Mouse (Mus musculus) neural tube, embryonic 12.5 days (tissue): Measurements from ENCODE around the gene Col5a1. TPM values are rescaled to one million over a fixed set of nuclear protein-coding genes. Genes with fewer than 3 reads are reported as not detected.

ENCODE experiments used
- ATAC-seq: fragments of 200-750 bp; cut with Nextera tagmentation; 2 replicates; pipeline ENCODE4 v1.8.0; 2017; ENCODE audit warnings: low read depth, mild to moderate bottlenecking, moderate TSS enrichment, moderate library complexity; ENCODE audit not compliant: low FRiP score
- H3K27ac ChIP-seq: fragments of 300-500 bp; sonication (generic); 2 replicates; pipeline ENCODE4 v1.5.1; 2016
- H3K27me3 ChIP-seq: fragments of 300-500 bp; sonication (generic); replicated peaks from 2 replicates; pipeline ENCODE4 v1.6.1; 2016; ENCODE audit warnings: mild to moderate bottlenecking
- H3K36me3 ChIP-seq: fragments of 300-500 bp; sonication (generic); 2 replicates; pipeline ENCODE4 v1.6.1; 2016; ENCODE audit warnings: mild to moderate bottlenecking
- H3K4me1 ChIP-seq: fragments of 300-500 bp; sonication (generic); 2 replicates; pipeline ENCODE4 v1.6.1; 2016
- H3K4me2 ChIP-seq: fragments of 300-500 bp; sonication (generic); replicated peaks from 2 replicates; pipeline ENCODE4 v1.6.1; 2016; ENCODE audit warnings: mild to moderate bottlenecking
- H3K4me3 ChIP-seq: fragments of 300-500 bp; sonication (generic); 2 replicates; pipeline ENCODE4 v1.5.1; 2016
- H3K9ac ChIP-seq: fragments of 300-500 bp; sonication (generic); 2 replicates; pipeline ENCODE4 v1.6.1; 2016; ENCODE audit warnings: mild to moderate bottlenecking
- H3K9me3 ChIP-seq: fragments of 300-500 bp; sonication (generic); 2 replicates; pipeline ENCODE4 v1.6.1; 2016; ENCODE audit warnings: mild to moderate bottlenecking
- WGBS: fragments of 180-500 bp; shearing (Covaris S2); methylation state at CpG from one replicate; pipeline ENCODE4 v1.1.7; 2016; 5-methylcytosine and 5-hydroxymethylcytosine counted together
- polyA plus RNA-seq: library from polyadenylated mRNA; unstranded; fragments of >200 nt; fragmentation: Nextera tagmentation; extraction: Ambion mirVana; gene quantifications from 2 replicates; pipeline ENCODE4 v1.2.1, GENCODE M21; 2016

Col5a1 gene
- polyA plus RNA-seq, 1 experiment from 2014 or later, result 29.3 TPM

DNA sequence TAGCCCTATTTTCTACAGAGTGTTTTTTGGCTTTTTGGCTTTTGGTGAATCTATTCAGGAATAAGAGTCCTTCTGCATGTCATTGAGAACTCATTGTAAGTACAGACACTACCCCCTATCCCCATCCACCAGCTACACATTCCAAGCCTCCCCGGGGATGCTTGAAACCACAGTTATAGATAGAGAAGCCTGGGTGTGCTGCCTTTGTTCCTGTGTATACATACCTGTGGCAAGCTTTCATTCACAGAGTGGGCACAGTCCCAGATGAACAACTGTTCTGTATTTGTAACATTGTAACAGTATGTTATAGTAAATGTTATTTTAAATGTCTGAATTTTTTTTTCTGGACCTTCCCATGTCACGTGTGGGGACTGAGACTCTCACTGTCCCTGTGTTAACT is 19.2 kb downstream of the Col5a1 start:
- no peak overlapping the region for H3K4me3 ChIP-seq
- no peaks in the 10 kb centered on the region for H3K27me3 ChIP-seq
- H3K9me3 ChIP-seq, result no peaks in the 10 kb centered on the region
- ATAC-seq, result no peak
- H3K4me1 ChIP-seq, result peaks cover 4% of the 10 kb centered on the region; the same call in 1 of the 2 replicates
- H3K36me3 ChIP-seq, result no peaks in the 10 kb centered on the region
- H3K4me2 ChIP-seq, result no peak overlapping the region
- no peak overlapping the region for H3K27ac ChIP-seq
- no peak overlapping the region for H3K9ac ChIP-seq
- WGBS, result 80% methylated on average over 2 of the region's 2 CpGs

DNA sequence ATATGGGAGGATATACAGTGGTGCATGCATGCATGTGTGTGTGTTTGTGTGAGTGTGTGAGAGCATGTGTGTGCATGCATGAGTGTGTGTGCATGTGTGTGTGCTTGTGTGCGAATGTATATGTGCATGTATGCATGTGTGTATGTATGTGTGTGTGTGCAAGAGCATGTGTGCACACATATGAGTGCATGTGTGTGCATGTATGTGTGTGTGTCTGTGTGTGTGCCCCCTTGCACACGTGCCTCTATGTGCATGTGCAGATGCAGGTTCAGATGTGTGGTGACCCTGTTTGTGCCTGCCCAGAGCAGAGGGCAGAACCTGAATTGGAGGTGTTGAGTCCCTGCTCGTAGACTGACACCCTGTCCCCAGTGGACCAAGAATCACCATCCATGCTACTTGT is 24.3 kb downstream of the Col5a1 start:
- Histone ChIP-seq H3K27me3 (no peaks in the 10 kb centered on the region), H3K9ac (no peak overlapping the region), H3K27ac (no peak overlapping the region), H3K4me1 (no peaks in the 10 kb centered on the region), H3K4me2 (no peak overlapping the region), H3K9me3 (no peaks in the 10 kb centered on the region), H3K4me3 (no peak overlapping the region), H3K36me3 (no peaks in the 10 kb centered on the region)
- ATAC-seq, result no peak
- WGBS, result 87% methylated on average over 3 of the region's 3 CpGs

DNA sequence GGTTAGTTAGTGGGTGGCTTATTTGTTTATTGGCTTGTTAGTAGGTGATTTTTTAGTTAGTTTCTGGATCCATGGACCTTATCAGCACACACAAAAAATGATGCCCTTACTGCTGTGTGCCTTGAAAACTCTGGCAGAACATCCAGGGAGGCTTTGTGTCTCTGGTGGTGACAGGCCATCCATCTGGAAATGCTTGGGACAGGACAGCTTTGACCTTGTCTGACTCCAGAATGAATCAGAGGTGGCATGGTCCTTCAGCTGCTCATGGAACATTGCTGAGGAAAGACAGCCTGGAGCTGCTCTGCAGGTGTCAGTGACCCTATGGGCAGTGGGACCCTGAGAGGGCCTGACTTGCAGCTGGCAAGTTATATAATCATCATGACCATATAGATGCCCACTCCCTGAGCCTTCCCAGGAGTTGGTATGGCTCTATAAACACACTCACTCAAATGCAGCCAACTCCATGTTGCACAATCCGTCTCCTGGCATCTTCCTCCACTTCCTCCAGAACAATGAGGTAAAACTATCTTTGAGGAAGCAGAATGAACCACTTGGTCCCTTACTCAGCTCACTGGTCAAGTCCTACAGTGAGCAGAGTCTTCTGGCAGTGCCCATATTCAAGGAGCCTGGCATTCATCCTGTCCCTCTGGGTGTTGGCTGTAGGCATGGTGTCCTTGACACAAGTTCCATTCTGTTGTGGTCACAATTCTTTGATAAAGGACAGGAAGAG is 26.5 kb downstream of the Col5a1 start:
- ATAC-seq, result no peak
- Histone ChIP-seq H3K4me1 (0 out of 2 replicates have a peak, but pooled peaks cover 2% of the 10 kb centered on the region), H3K9me3 (no peaks in the 10 kb centered on the region), H3K27ac (no peak overlapping the region), H3K27me3 (no peaks in the 10 kb centered on the region), H3K4me3 (no peak overlapping the region), H3K4me2 (no peak overlapping the region), H3K9ac (no peak overlapping the region), H3K36me3 (no peaks in the 10 kb centered on the region)
- WGBS, result 79% methylated on average over 1 of the region's 1 CpGs

DNA sequence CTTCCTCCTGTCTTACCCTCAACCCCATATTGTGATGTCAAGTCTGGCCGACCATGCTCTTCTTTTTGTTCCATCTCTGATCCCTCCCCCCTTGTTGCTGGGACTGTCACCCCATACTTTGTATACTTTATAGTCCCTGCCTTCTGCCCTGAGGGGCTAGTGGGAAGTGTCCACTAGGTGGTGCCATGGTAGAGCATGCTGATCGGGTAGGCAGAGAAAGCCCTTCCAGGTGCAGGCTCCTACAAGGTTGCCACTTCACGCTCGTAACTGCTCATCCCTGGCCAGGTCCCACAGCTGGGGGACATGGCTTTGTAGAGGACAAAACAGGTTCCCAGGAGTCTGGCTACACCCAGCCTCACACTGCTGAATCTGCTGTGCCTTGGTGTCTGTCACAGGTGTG is 29.5 kb downstream of the Col5a1 start:
- WGBS, result 70% methylated on average over 4 of the region's 4 CpGs
- Histone ChIP-seq H3K27me3 (no peaks in the 10 kb centered on the region), H3K4me2 (no peak overlapping the region), H3K27ac (no peak overlapping the region), H3K36me3 (no peaks in the 10 kb centered on the region), H3K4me3 (no peak overlapping the region), H3K4me1 (0 out of 2 replicates have a peak, but pooled peaks cover 2% of the 10 kb centered on the region), H3K9me3 (no peaks in the 10 kb centered on the region), H3K9ac (no peak overlapping the region)
- ATAC-seq, result no peak

DNA sequence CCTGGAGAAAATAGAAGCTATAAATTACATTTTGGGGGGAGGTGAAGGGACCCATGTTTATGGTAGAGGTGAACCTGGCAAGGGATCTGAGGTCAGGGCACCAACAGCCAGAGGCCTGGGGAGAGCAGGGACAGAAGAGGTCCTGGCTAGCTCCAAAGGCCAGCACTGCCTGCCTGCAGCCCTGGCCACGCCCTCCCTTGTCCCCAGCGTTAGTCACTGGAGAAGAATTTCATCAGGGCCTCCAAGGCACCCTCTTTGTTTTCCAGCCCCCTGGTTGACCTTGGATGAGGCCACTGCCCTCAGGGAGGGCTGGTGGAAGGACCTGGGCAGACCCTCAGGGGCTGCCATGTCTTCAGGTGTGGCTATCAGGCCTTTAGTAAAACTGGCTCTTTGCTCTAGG is 30.1 kb downstream of the Col5a1 start:
- ATAC-seq, result no peak
- no peaks in the 10 kb centered on the region for H3K27me3 ChIP-seq
- H3K4me3 ChIP-seq, result no peak overlapping the region
- H3K9ac ChIP-seq, result no peak overlapping the region
- 36% methylated on average over 2 of the region's 2 CpGs for WGBS
- no peak overlapping the region for H3K4me2 ChIP-seq
- H3K9me3 ChIP-seq, result no peaks in the 10 kb centered on the region
- H3K36me3 ChIP-seq, result no peaks in the 10 kb centered on the region
- H3K27ac ChIP-seq, result no peak overlapping the region
- 0 out of 2 replicates have a peak, but pooled peaks cover 2% of the 10 kb centered on the region for H3K4me1 ChIP-seq

DNA sequence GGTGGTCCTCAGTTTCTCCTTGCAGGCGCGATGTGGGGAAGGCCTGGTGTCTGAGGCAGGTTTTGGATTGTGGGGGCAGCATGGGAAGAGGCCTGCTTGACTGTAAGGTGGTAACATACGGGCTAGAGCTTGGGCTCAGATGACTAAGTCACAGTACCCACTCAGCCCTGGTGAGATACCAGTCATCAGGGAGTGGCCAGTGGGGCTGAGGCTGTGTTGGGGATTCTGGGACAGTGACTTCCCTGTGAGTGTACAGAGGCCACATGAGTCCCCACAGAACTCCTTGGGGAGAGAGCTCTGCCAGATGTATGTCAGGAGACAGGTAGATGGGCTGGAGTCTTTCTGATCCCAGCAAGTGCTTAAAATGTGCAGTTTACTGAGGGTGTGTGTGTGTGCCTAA is 31.0 kb downstream of the Col5a1 start:
- Histone ChIP-seq H3K9me3 (no peaks in the 10 kb centered on the region), H3K27ac (no peak overlapping the region), H3K36me3 (no peaks in the 10 kb centered on the region), H3K4me2 (no peak overlapping the region), H3K4me3 (no peak overlapping the region), H3K9ac (no peak overlapping the region), H3K27me3 (no peaks in the 10 kb centered on the region), H3K4me1 (0 out of 2 replicates have a peak, but pooled peaks cover 2% of the 10 kb centered on the region)
- no peak for ATAC-seq
- WGBS, result 94% methylated on average over 3 of the region's 3 CpGs

DNA sequence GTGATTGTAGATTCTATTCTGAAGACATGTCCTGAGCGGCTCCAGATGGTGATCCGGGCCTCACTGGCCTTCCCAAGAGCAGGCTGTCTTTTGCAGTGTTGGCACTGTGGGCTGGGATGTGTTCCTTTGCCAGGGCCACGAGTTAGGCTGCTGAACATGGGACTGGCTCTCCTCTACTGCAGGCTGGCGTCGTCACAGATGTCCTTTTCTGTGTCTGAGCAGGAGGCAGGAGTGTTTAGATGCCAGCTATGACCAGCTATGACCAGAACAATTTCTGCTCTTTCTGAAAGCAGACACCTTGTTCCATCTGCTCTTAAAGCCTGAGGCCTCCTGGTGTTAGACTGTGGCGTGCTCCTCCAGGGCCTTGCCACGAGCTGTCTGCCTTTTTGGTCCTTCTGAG is 31.9 kb downstream of the Col5a1 start:
- Histone ChIP-seq H3K36me3 (no peaks in the 10 kb centered on the region), H3K4me2 (no peak overlapping the region), H3K27me3 (no peaks in the 10 kb centered on the region), H3K9me3 (no peaks in the 10 kb centered on the region), H3K9ac (no peak overlapping the region), H3K4me3 (no peak overlapping the region), H3K4me1 (0 out of 2 replicates have a peak, but pooled peaks cover 2% of the 10 kb centered on the region), H3K27ac (no peak overlapping the region)
- no peak for ATAC-seq
- 85% methylated on average over 7 of the region's 7 CpGs for WGBS

DNA sequence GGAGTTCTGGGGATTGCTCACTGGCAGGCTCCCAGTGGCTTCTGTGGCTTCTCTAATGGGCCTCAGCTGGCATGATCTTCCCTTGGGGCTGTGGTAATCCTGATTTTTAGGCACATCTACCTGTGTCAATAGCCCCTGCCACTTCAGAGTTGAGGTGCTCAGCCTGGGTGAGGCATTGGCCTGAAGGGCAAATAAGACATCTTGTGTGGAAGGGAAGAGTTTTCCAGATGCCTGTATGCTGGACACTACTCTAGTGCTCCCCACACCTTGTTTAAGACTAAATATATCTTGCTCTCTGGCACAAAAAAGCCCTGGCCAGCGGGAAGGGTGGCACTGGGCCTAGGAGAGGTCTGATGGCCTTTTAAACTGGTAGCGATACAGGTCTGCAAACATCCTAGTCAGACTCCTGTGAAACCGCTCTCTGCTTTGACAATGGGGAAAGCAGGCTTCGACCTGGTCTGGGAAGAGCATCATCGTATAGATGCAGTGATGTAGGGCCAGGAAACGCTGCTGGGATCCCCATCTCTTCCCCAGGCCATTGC is 33.2 kb downstream of the Col5a1 start:
- Histone ChIP-seq H3K4me1 (0 out of 2 replicates have a peak, but pooled peaks cover 2% of the 10 kb centered on the region), H3K4me2 (no peak overlapping the region), H3K9me3 (no peaks in the 10 kb centered on the region), H3K36me3 (no peaks in the 10 kb centered on the region), H3K4me3 (no peak overlapping the region), H3K27me3 (no peaks in the 10 kb centered on the region), H3K9ac (no peak overlapping the region), H3K27ac (no peak overlapping the region)
- 90% methylated on average over 6 of the region's 6 CpGs for WGBS
- ATAC-seq, result no peak

DNA sequence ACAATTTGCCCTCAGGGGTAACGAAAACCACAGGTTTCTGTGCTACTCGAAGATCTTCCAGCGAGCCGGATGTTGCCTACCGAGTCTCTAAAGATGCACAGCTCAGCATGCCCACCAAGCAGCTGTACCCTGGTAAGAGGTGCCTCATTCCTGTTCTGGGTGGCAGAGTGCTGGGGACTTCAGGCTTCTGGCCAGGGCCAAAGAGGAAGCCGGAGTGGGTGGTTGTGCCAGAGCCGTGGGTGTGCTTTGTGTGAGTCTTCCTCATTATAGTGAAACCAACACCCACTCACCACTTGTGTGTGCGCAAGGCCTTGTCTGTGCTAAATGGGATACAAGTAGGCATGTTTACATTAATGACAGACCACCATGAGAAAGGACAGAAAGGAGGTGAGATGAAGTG is 35.8 kb downstream of the Col5a1 start:
- Histone ChIP-seq H3K27ac (no peak overlapping the region), H3K27me3 (no peaks in the 10 kb centered on the region), H3K4me1 (no peaks in the 10 kb centered on the region), H3K9me3 (no peaks in the 10 kb centered on the region), H3K36me3 (no peaks in the 10 kb centered on the region), H3K9ac (no peak overlapping the region), H3K4me3 (no peak overlapping the region), H3K4me2 (no peak overlapping the region)
- ATAC-seq, result no peak
- WGBS, result 96% methylated on average over 8 of the region's 8 CpGs

DNA sequence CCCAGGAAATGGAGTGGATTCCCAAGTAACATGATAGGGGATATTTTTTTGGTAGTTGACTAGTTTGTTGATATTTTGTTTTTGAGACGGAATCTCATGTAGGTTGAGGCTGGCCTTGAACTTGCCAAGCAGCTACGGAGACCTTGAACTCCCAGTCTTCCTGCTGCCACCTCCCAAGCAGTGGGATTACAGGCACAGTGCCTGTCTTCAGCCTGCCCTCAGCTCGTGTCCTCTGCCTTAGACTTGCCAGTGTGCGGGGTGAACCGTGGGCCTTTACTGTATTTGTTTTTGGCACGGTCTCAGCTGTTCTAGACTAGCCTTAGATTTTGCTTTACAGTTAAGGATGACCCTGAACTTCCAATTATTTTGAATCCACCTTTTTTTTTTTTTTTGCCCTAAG is 37.5 kb downstream of the Col5a1 start:
- no peak overlapping the region for H3K4me2 ChIP-seq
- H3K27ac ChIP-seq, result no peak overlapping the region
- H3K27me3 ChIP-seq, result no peaks in the 10 kb centered on the region
- no peak overlapping the region for H3K4me3 ChIP-seq
- no peaks in the 10 kb centered on the region for H3K36me3 ChIP-seq
- 92% methylated on average over 6 of the region's 6 CpGs for WGBS
- no peaks in the 10 kb centered on the region for H3K4me1 ChIP-seq
- no peak for ATAC-seq
- H3K9me3 ChIP-seq, result no peaks in the 10 kb centered on the region
- H3K9ac ChIP-seq, result no peak overlapping the region

DNA sequence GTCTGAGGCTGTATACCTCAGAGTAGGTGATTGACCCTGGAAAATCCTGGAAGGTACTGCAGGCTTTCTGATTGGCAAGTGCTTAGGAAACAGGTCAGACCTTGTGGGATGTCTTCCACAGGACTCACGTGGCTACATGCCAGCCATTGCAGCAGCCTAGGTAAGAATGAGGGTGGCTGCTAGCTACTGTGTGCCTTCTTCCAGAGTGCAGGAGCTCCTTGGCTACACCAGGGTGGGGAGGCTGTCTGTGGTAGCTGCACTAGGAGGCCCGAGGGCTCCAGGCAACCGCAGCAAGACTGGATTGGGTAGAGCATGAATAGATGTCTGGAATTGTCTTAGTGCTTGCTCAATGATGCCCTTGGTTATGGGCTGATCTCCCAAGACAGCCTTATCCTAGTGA is 38.2 kb downstream of the Col5a1 start:
- Histone ChIP-seq H3K4me1 (no peaks in the 10 kb centered on the region), H3K27me3 (no peaks in the 10 kb centered on the region), H3K4me2 (no peak overlapping the region), H3K36me3 (no peaks in the 10 kb centered on the region), H3K4me3 (no peak overlapping the region), H3K9me3 (no peaks in the 10 kb centered on the region), H3K9ac (no peak overlapping the region), H3K27ac (no peak overlapping the region)
- WGBS, result 89% methylated on average over 3 of the region's 3 CpGs
- no peak for ATAC-seq

DNA sequence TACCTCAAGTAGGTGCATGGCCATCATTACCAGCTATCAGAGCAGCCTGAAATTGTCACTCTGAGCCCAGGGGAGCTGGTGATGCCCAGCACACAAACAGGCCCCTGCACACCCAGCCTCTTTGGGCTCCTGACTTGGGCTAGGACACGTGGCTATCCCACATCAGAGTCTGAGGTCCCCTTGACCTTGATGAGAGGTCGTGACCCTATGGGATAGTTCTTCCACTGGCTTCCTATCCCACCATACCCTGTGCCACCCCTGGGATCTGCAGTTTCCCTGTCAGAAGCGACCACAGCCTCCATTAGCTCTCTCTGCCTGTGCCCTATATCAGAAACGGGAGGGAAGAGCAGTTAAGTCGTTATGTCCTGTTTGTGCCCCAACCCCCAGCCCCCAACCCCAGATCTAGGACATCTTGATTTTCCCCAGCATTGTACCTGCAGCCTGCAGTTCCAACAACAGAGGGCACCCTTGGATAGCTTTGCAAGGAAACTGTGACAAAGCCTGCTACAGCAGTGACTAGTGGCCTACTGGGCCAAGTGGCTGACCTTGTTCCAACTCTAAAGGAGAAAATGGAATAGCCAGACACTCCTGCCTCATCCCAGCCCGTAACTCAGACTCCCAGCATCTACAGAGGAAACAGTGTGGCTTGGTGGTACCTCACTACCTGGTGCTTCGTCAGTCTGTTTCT is 40.4 kb downstream of the Col5a1 start:
- Histone ChIP-seq H3K36me3 (no peaks in the 10 kb centered on the region), H3K27me3 (no peaks in the 10 kb centered on the region), H3K4me2 (no peak overlapping the region), H3K4me3 (no peak overlapping the region), H3K4me1 (no peaks in the 10 kb centered on the region), H3K9me3 (no peaks in the 10 kb centered on the region), H3K27ac (no peak overlapping the region), H3K9ac (no peak overlapping the region)
- no peak for ATAC-seq
- whole genome bisulfite sequencing, result 44% methylated on average over 7 of the region's 7 CpGs
